In genomic region chr4:101264741-101265513, GRCm38 (mm10) we compare ENCODE assay signal across 8 mouse cellular contexts. TPM values are rescaled to one million over a fixed set of nuclear protein-coding genes. Genes with fewer than 3 reads are reported as not detected.
DNase-seq lines count a peak whose midpoint lies in the region; ATAC-seq and TF ChIP-seq lines count a peak whose summit lies in the region.

Gene Jak1 (minus strand): TSS chr4:101265282.

- peak within 1 kb of the TSS; percentile 99 for H3K27ac ChIP-seq in gastrocnemius, adult 2 months
- H3K27ac ChIP-seq in hindbrain, postnatal 0 days: peak within 1 kb of the TSS; percentile 88
- H3K27ac ChIP-seq in left cerebral cortex, adult 2 months: peak within 1 kb of the TSS; percentile 90

- intact Hi-C loops in gastrocnemius, adult 2 months (cut with DNase I): loop anchor here (2.0 to 5.0 kb wide), 2 partner anchors 66 to 92 kb away; no protein-coding TSS in a partner anchor
- intact Hi-C loops in left cerebral cortex, adult 2 months (cut with DNase I): loop anchor here (2.0 to 5.0 kb wide), 5 partner anchors 28 to 98 kb away; no protein-coding TSS in a partner anchor

- WGBS in hindbrain, postnatal 0 days: 2% methylated on average over 73 of the region's 84 CpGs

- H3K4me1 ChIP-seq in hindbrain, postnatal 0 days (ENCODE audit: insufficient read depth, low read length): no peaks in the 10 kb centered on the region; the same call in 1 of the 2 replicates

- no peaks in the 10 kb centered on the region for H3K9me3 ChIP-seq in hindbrain, postnatal 0 days (ENCODE audit: low read length)

- H3K36me3 ChIP-seq in hindbrain, postnatal 0 days (ENCODE audit: insufficient read depth, low read length): no peaks in the 10 kb centered on the region

- H3K9ac ChIP-seq in hindbrain, postnatal 0 days (replicated peaks; ENCODE audit: low read length): peak within 1 kb of the TSS; percentile 86

- peak; percentile 98 for DNase-seq in ZHBTc4 (ENCODE audit: low read depth, low spot score)
- DNase-seq in gastrocnemius, adult 2 months: peak; percentile 99
- DNase-seq in hindbrain, postnatal 0 days (ENCODE audit: low spot score): peak; percentile 98
- peak; percentile 96 to 97 for DNase-seq in left cerebral cortex, adult 2 months (ENCODE audit: extremely low spot score in 1 of 2, low spot score in 2 of 2)
- DNase-seq in right cerebral cortex, adult 2 months (ENCODE audit: low spot score in 2 of 2): peak; percentile 95 to 98
- DNase-seq in urinary bladder, postnatal 14 days (ENCODE audit: low spot score): peak; percentile 99

- TF ChIP-seq CTCF in gastrocnemius, adult 2 months (IDR thresholded peaks at IDR 0.05): no peak
- TF ChIP-seq CTCF in hindbrain, postnatal 0 days (IDR thresholded peaks at IDR 0.05; ENCODE audit: low read depth): no peak
- no peak for TF ChIP-seq CTCF in left cerebral cortex, adult 2 months (IDR thresholded peaks at IDR 0.05)

- no peaks in the 10 kb centered on the region for H3K27me3 ChIP-seq in hindbrain, postnatal 0 days (ENCODE audit: insufficient read depth, low read length)

- H3K4me2 ChIP-seq in hindbrain, postnatal 0 days (ENCODE audit: low read depth, low read length): peak within 1 kb of the TSS; percentile 81

- H3K4me3 ChIP-seq in gastrocnemius, adult 2 months: peak within 1 kb of the TSS; percentile 95
- peak within 1 kb of the TSS; percentile 95 for H3K4me3 ChIP-seq in hindbrain, postnatal 0 days (ENCODE audit: low read length)
- peak within 1 kb of the TSS; percentile 66 for H3K4me3 ChIP-seq in left cerebral cortex, adult 2 months

- peak; percentile 95 for ATAC-seq in common myeloid progenitor, adult 5-6 weeks (replicated peaks; ENCODE audit: low read depth, poor library complexity, severe bottlenecking)
- ATAC-seq in hindbrain, postnatal 0 days: peak; percentile 99
- ATAC-seq in megakaryocyte, adult 5-6 weeks (ENCODE audit: poor library complexity, severe bottlenecking): peak; percentile 90

RNA-seq across cellular contexts. Expression of gene Jak1, which starts in this region (rescaled TPM):
- 93.4 and 111 TPM in 2 replicates for total RNA-seq in common myeloid progenitor, adult 5-6 weeks (2017)
- 100 to 1,000 TPM in 1 of 2 experiments, 10 to 100 TPM in 1; 89.9 to 134 TPM for total RNA-seq in gastrocnemius, adult 2 months (2021)
- total RNA-seq in hindbrain, postnatal 0 days (2014; rRNA removed): 63.1 and 79.4 TPM in 2 replicates
- polyA plus RNA-seq in hindbrain, postnatal 0 days (2015; fragmentation: Nextera tagmentation; extraction: Ambion mirVana): 106 and 112 TPM in 2 replicates
- total RNA-seq in left cerebral cortex, adult 2 months (2021): 100 to 1,000 TPM; 121 to 129 TPM
- 105 and 111 TPM in 2 replicates for total RNA-seq in megakaryocyte, adult 5-6 weeks (2015)
- 92.7 and 98.5 TPM in 2 replicates for total RNA-seq in megakaryocyte, adult 5-6 weeks (2017)

Comparison
In these comparisons a context has a peak if more than half of its experiments do, and no peak if none do; other contexts are left out.
1. Peak in every context shown above with its lines: DNase-seq, ATAC-seq, H3K4me3 ChIP-seq and H3K27ac ChIP-seq.